27 mouse cellular contexts compared by ENCODE assay signal in the genomic region with DNA sequence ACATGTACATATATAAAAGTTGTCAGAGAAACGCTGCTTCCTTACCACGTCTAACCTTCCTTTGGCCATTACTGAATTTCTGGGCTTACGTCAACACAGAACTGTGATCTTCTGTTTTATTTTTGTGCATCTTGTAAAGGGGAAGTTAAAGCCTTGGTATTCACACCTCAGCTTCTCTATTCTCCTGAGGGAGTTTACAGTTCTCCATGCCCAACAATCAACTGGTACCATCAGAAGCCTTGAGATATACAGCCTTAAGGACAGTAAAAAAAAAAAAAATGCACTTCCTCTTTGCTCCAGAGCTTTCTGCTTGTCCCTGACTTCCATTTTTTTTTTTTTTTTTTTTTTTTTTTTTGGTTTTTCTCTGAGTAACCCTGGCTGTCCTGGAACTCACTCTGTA. TPM values are rescaled to one million over a fixed set of nuclear protein-coding genes. Genes with fewer than 3 reads are reported as not detected.
DNase-seq lines count a peak whose midpoint lies in the region; ATAC-seq lines count a peak whose summit lies in the region.
"Had no signal": no experiment of that assay in that cellular context is flagged by ENCODE, and none has a peak within 500 bp of the region (broad histone marks: within the 10 kb centered on the region; RNA-seq: fewer than 3 reads in every experiment).

No protein-coding gene starts in this region.

- H3K36me3 ChIP-seq in splenic B cell, adult 2 months (ENCODE audit: control insufficient read depth, insufficient read depth, low read length, poor library complexity, severe bottlenecking) = no peaks in the 10 kb centered on the region
- H3K36me3 ChIP-seq: embryonic facial prominence, embryonic 12.5 days; embryonic facial prominence, embryonic 15.5 days; heart, embryonic 13.5 days had no signal

- H3K27me3 ChIP-seq in splenic B cell, adult 2 months (ENCODE audit: control insufficient read depth, insufficient read depth, low read length, poor library complexity, severe bottlenecking) = no peaks in the 10 kb centered on the region
- H3K27me3 ChIP-seq: Patski had no signal

- ATAC-seq in megakaryocyte, adult 5-6 weeks (ENCODE audit: poor library complexity, severe bottlenecking) = peak; percentile 62
- ATAC-seq: forebrain, embryonic 14.5 days; forebrain, postnatal 0 days; hindbrain, postnatal 0 days; inflammation-experienced regulatory T-cells, adult 6 months; Patski had no signal

- DNase-seq in A20 (ENCODE audit: low read depth, low spot score) (peak; percentile 27), MEL-GATA-1-ER (ENCODE audit: extremely low read depth, low read depth) (peak; percentile 88)
- peak; percentile 53 for DNase-seq in splenic B cell, adult 2 months (ENCODE audit: low read depth, low spot score)
- DNase-seq in urinary bladder, postnatal 14 days (ENCODE audit: low spot score) = no peak
- DNase-seq in frontal cortex, postnatal 25 days (ENCODE audit: low spot score in 2 of 2) = no peak
- no peak for DNase-seq in heart, adult 8-10 months (ENCODE audit: low spot score)
- DNase-seq: adrenal gland, postnatal 10 days; adrenal gland, postnatal 36 days; B cell, adult 2 months; cerebellum, adult 18-20 months; cerebellum, adult 9-10 months; cerebellum, postnatal 14 days; forebrain, postnatal 0 days; gastrocnemius, postnatal 10 days; gastrocnemius, postnatal 36 days; heart, adult 11 months; heart, postnatal 14 days; heart, postnatal 4 days had no signal

RNA-seq across cellular contexts. Expression of gene Lpar3, which starts 4.2 kb away (rescaled TPM):
- total RNA-seq in megakaryocyte, adult 5-6 weeks (2015) = 0.14 TPM in 1 of 2 replicates, not detected in the other
- not detected in 2 replicates for total RNA-seq in megakaryocyte, adult 5-6 weeks (2017)
- under 1 TPM in 1 of 4 experiments, not detected in 3; 0.24 TPM for total RNA-seq in heart, adult 8-10 months (2022)
- total RNA-seq: adrenal gland, adult 18-20 months had no signal

Comparison
In these comparisons a context has a peak if more than half of its experiments do, and no peak if none do; other contexts are left out.
1. DNase-seq: peak in A20 (single experiment), MEL-GATA-1-ER (single experiment) and splenic B cell, adult 2 months (single experiment); none in urinary bladder, postnatal 14 days (single experiment), frontal cortex, postnatal 25 days (0 of 2) and heart, adult 8-10 months (single experiment).